In genomic region chr13:23448758-23449157, GRCm38 (mm10) we compare ENCODE assay signal across 7 mouse cellular contexts. TPM values are rescaled to one million over a fixed set of nuclear protein-coding genes. Genes with fewer than 3 reads are reported as not detected.
DNase-seq lines count a peak whose midpoint lies in the region; ATAC-seq and TF ChIP-seq lines count a peak whose summit lies in the region.

No protein-coding gene starts in this region.

- intact Hi-C loops in left cerebral cortex, postnatal 36 days (cut with DNase I): no loop called here

- no peaks in the 10 kb centered on the region for H3K36me3 ChIP-seq in lung, embryonic 15.5 days
- H3K36me3 ChIP-seq in forebrain, embryonic 16.5 days (ENCODE audit: control insufficient read depth, insufficient read depth): no peaks in the 10 kb centered on the region
- H3K36me3 ChIP-seq in limb, embryonic 13.5 days: no peaks in the 10 kb centered on the region
- H3K36me3 ChIP-seq in stomach, embryonic 15.5 days: no peaks in the 10 kb centered on the region
- H3K36me3 ChIP-seq in thymus, adult 2 months (ENCODE audit: control insufficient read depth, insufficient read depth, low read length): no peaks in the 10 kb centered on the region

- no peak for TF ChIP-seq CTCF in thymus, adult 2 months (IDR thresholded peaks at IDR 0.05; ENCODE audit: borderline replicate concordance, control insufficient read depth, extremely low read depth, insufficient read depth, low read length, poor library complexity)

- no peak overlapping the region for H3K27ac ChIP-seq in lung, embryonic 15.5 days
- no peak overlapping the region for H3K27ac ChIP-seq in forebrain, embryonic 16.5 days (ENCODE audit: low read length)
- no peak overlapping the region for H3K27ac ChIP-seq in limb, embryonic 13.5 days
- peak overlapping the region; percentile 35; the same call in 1 of the 2 replicates for H3K27ac ChIP-seq in stomach, embryonic 15.5 days
- H3K27ac ChIP-seq in thymus, adult 2 months (ENCODE audit: control insufficient read depth, insufficient read depth, low read length): no peak overlapping the region

- WGBS in lung, embryonic 15.5 days: 50% methylated on average over 3 of the region's 3 CpGs
- 58% methylated on average over 3 of the region's 3 CpGs for WGBS in forebrain, embryonic 16.5 days
- WGBS in limb, embryonic 13.5 days: 37% methylated on average over 3 of the region's 3 CpGs
- 40% methylated on average over 3 of the region's 3 CpGs for WGBS in stomach, embryonic 15.5 days
- WGBS in thymus, adult 2 months: 82% methylated on average over 3 of the region's 3 CpGs

- peaks cover 12% of the 10 kb centered on the region for H3K4me1 ChIP-seq in lung, embryonic 15.5 days
- peaks cover 12% of the 10 kb centered on the region for H3K4me1 ChIP-seq in forebrain, embryonic 16.5 days (replicated peaks; ENCODE audit: control insufficient read depth, insufficient read depth, low read length)
- peaks cover 9% of the 10 kb centered on the region; the same call in 1 of the 2 replicates for H3K4me1 ChIP-seq in limb, embryonic 13.5 days
- H3K4me1 ChIP-seq in stomach, embryonic 15.5 days: peaks cover 4% of the 10 kb centered on the region; the same call in 1 of the 2 replicates
- H3K4me1 ChIP-seq in thymus, adult 2 months (replicated peaks; ENCODE audit: control insufficient read depth, insufficient read depth, low read length): peaks cover 5% of the 10 kb centered on the region

- TF ChIP-seq POLR2A in thymus, adult 2 months (IDR thresholded peaks at IDR 0.05; ENCODE audit: control insufficient read depth, extremely low read depth, insufficient read depth, low read length, poor library complexity): no peak

- ATAC-seq in lung, embryonic 15.5 days (ENCODE audit: borderline replicate concordance, extremely low read depth, low FRiP score, low TSS enrichment): no peak
- ATAC-seq in forebrain, embryonic 16.5 days: no peak
- ATAC-seq in limb, embryonic 13.5 days (ENCODE audit: low FRiP score, low read depth): no peak
- no peak for ATAC-seq in stomach, embryonic 15.5 days (ENCODE audit: insufficient read depth, low FRiP score, low read depth)

- peak overlapping the region; percentile 77 for H3K4me2 ChIP-seq in lung, embryonic 15.5 days
- H3K4me2 ChIP-seq in forebrain, embryonic 16.5 days (ENCODE audit: low read length): peak overlapping the region; percentile 57
- peak overlapping the region; percentile 73 for H3K4me2 ChIP-seq in limb, embryonic 13.5 days (replicated peaks)
- H3K4me2 ChIP-seq in stomach, embryonic 15.5 days: peak overlapping the region; percentile 65

- no peak overlapping the region for H3K9ac ChIP-seq in lung, embryonic 15.5 days
- peak overlapping the region; percentile 54; the same call in 1 of the 2 replicates for H3K9ac ChIP-seq in forebrain, embryonic 16.5 days (replicated peaks; ENCODE audit: low read depth, low read length)
- H3K9ac ChIP-seq in limb, embryonic 13.5 days: peak overlapping the region; percentile 67
- no peak overlapping the region for H3K9ac ChIP-seq in stomach, embryonic 15.5 days

- no peaks in the 10 kb centered on the region for H3K27me3 ChIP-seq in lung, embryonic 15.5 days
- H3K27me3 ChIP-seq in forebrain, embryonic 16.5 days (replicated peaks; ENCODE audit: control insufficient read depth, insufficient read depth, low read length): no peaks in the 10 kb centered on the region
- H3K27me3 ChIP-seq in limb, embryonic 13.5 days: no peaks in the 10 kb centered on the region
- H3K27me3 ChIP-seq in stomach, embryonic 15.5 days (replicated peaks): no peaks in the 10 kb centered on the region
- H3K27me3 ChIP-seq in thymus, adult 2 months (ENCODE audit: control insufficient read depth, insufficient read depth, low read length): no peaks in the 10 kb centered on the region

- H3K4me3 ChIP-seq in lung, embryonic 15.5 days: peak overlapping the region; percentile 56
- peak overlapping the region; percentile 51 for H3K4me3 ChIP-seq in forebrain, embryonic 16.5 days (replicated peaks; ENCODE audit: low read length)
- H3K4me3 ChIP-seq in limb, embryonic 13.5 days: peak overlapping the region; percentile 59
- peak overlapping the region; percentile 54 for H3K4me3 ChIP-seq in stomach, embryonic 15.5 days (replicated peaks)
- no peak overlapping the region for H3K4me3 ChIP-seq in thymus, adult 2 months (ENCODE audit: control insufficient read depth, insufficient read depth, low read length)

- DNase-seq in lung, postnatal 25 days (ENCODE audit: low spot score): no peak
- DNase-seq in thymus, adult 2 months: no peak
- no peak for DNase-seq in left cerebral cortex, postnatal 36 days (ENCODE audit: low spot score in 2 of 2)

- no peaks in the 10 kb centered on the region for H3K9me3 ChIP-seq in lung, embryonic 15.5 days
- no peaks in the 10 kb centered on the region for H3K9me3 ChIP-seq in forebrain, embryonic 16.5 days (ENCODE audit: control insufficient read depth, low read length)
- no peaks in the 10 kb centered on the region for H3K9me3 ChIP-seq in limb, embryonic 13.5 days
- H3K9me3 ChIP-seq in stomach, embryonic 15.5 days: no peaks in the 10 kb centered on the region

RNA-seq across cellular contexts. Expression of gene Btn1a1, which starts 16.9 kb away (rescaled TPM):
- polyA plus RNA-seq in lung, embryonic 15.5 days (2015; fragmentation: Nextera tagmentation; extraction: Ambion mirVana): 0.14 and 0.26 TPM in 2 replicates
- 0.06 and 0.22 TPM in 2 replicates for polyA plus RNA-seq in forebrain, embryonic 16.5 days (2015; fragmentation: Nextera tagmentation; extraction: Ambion mirVana)
- polyA plus RNA-seq in limb, embryonic 13.5 days (2015; fragmentation: Nextera tagmentation; extraction: Ambion mirVana): 0.19 and 0.45 TPM in 2 replicates
- 0.09 and 0.22 TPM in 2 replicates for polyA plus RNA-seq in stomach, embryonic 15.5 days (2015; fragmentation: Nextera tagmentation; extraction: Ambion mirVana)
- 0.05 and 0.15 TPM in 2 replicates for polyA plus RNA-seq in thymus, adult 2 months (2012; rRNA removed)
- total RNA-seq in left cerebral cortex, postnatal 36 days (2021): not detected

RNA-seq across cellular contexts. Expression of gene Abt1, which starts 25.1 kb away (rescaled TPM):
- polyA plus RNA-seq in lung, embryonic 15.5 days (2015; fragmentation: Nextera tagmentation; extraction: Ambion mirVana): 13.6 and 14.2 TPM in 2 replicates
- 12.7 and 13.0 TPM in 2 replicates for polyA plus RNA-seq in forebrain, embryonic 16.5 days (2015; fragmentation: Nextera tagmentation; extraction: Ambion mirVana)
- polyA plus RNA-seq in limb, embryonic 13.5 days (2015; fragmentation: Nextera tagmentation; extraction: Ambion mirVana): 13.4 and 14.8 TPM in 2 replicates
- 10.7 and 11.9 TPM in 2 replicates for polyA plus RNA-seq in stomach, embryonic 15.5 days (2015; fragmentation: Nextera tagmentation; extraction: Ambion mirVana)
- polyA plus RNA-seq in thymus, adult 2 months (2012; rRNA removed): 4.2 and 4.5 TPM in 2 replicates
- total RNA-seq in left cerebral cortex, postnatal 36 days (2021): 1 to 10 TPM; 8.4 to 8.5 TPM

RNA-seq across cellular contexts. Expression of gene Btn2a2, which starts 39.9 kb away (rescaled TPM):
- 0.16 and 0.21 TPM in 2 replicates for polyA plus RNA-seq in lung, embryonic 15.5 days (2015; fragmentation: Nextera tagmentation; extraction: Ambion mirVana)
- 0.18 TPM in 1 of 2 replicates, not detected in the other for polyA plus RNA-seq in forebrain, embryonic 16.5 days (2015; fragmentation: Nextera tagmentation; extraction: Ambion mirVana)
- polyA plus RNA-seq in limb, embryonic 13.5 days (2015; fragmentation: Nextera tagmentation; extraction: Ambion mirVana): 1.4 and 1.5 TPM in 2 replicates
- polyA plus RNA-seq in stomach, embryonic 15.5 days (2015; fragmentation: Nextera tagmentation; extraction: Ambion mirVana): 0.08 and 0.15 TPM in 2 replicates
- 0.23 and 0.27 TPM in 2 replicates for polyA plus RNA-seq in thymus, adult 2 months (2012; rRNA removed)
- 1 to 10 TPM in 1 of 2 experiments, under 1 TPM in 1; 0.93 to 1.5 TPM for total RNA-seq in left cerebral cortex, postnatal 36 days (2021)

Comparison
In these comparisons a context has a peak if more than half of its experiments do, and no peak if none do; other contexts are left out.
1. H3K9ac ChIP-seq: peak in forebrain, embryonic 16.5 days (single experiment) and limb, embryonic 13.5 days (single experiment); none in lung, embryonic 15.5 days (single experiment) and stomach, embryonic 15.5 days (single experiment).
2. Peak in every context shown above with its lines, with median percentiles within 50 percentile points of each other: H3K4me2 ChIP-seq.